Mouse (Mus musculus): Measurements from ENCODE around the gene Frzb.

Frzb gene

DNA sequence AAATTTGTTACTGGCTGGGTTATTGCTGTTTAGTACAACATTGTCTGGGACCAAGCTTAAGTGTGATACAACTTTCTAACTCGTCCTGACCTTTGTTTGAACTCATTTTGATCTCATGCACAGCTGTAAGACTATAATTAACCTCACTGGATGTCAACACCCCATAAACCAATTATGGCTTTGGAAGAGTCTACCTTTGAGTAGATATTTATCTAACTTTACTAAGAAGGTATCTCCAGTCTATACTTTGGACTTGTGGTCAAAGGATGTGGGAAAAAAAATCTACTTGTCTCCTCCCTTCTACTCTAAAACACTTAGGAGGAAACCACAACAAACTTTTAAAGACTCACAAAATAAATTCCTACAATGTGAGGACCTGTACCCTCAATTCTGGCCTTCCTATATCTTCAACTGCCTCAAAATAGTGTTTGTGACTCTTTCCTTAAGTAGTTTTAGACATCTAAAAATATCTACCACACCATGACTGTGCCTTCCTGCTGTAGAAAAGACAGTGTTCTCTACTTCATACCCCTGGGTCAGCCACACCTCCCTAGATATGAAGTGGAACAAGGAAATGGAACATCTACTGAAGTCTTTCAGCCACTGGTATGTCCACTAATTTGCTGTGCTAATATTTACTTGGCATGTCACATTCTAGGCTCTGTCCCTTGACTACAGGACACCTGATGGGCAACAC, 16.9 kb downstream of the Frzb start:
- in situ Hi-C loops (cut with MboI; ENCODE audit: low sequenced_read_pairs), result no loop called here

DNA sequence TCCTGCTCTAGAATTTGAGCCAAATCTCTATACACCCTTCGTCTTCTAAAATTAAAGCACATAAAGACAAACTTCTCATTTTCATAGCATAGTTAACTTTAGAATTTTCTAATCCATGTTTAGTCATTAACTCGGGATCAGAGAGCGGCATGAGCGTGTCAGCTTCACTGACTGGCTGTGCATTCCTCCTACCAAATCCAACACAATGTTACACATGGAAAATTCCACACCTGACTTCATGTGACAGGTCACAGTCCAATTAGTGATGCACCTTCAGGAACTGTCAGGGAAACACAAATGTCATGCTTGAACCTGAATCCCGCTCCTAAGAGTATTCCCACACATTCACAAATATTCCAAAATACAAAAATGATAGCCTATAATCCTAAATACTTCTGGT, 24.3 kb downstream of the Frzb start:
- in situ Hi-C loops (cut with MboI; ENCODE audit: low sequenced_read_pairs), result no loop called here

DNA sequence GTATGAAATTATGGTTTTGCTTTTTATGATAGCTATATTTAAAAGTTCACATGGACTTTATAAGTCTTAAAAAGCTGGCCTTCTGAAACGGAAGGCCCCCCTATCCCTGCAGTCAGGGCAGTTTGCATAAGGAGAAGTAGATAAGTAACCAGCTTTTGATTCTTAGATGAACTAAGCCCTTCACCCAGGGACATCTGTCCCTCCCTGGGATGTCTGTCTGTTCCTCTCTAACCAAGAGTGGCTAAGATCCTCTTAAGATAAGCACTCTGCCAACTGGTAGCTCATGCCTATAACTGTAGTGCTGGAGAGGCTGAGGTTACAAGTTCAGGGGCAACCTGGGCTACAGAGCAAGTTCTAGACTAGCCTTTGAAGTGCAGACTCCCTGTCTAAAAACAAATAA, 25.4 kb downstream of the Frzb start:
- in situ Hi-C loops (cut with MboI; ENCODE audit: low sequenced_read_pairs), result no loop called here

DNA sequence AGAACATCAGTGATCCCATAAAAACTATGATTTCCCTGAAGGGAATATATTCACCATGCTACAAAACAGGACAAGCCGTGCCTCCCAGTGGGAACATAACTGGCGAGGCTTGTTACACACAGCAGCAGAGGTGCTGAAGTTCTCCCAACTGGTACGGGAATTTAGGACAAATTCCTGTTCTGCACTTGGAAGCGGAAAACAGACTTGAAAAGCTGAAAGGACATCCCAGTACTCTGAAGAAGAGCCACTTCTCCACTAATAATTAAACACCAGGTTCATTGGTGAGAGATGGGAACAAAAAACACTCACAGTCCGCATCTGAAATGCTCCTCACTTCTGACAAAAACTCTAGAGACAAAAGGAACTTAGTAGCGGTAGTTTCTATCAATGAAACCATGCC, 31.1 kb downstream of the Frzb start:
- in situ Hi-C loops (cut with MboI; ENCODE audit: low sequenced_read_pairs), result no loop called here

DNA sequence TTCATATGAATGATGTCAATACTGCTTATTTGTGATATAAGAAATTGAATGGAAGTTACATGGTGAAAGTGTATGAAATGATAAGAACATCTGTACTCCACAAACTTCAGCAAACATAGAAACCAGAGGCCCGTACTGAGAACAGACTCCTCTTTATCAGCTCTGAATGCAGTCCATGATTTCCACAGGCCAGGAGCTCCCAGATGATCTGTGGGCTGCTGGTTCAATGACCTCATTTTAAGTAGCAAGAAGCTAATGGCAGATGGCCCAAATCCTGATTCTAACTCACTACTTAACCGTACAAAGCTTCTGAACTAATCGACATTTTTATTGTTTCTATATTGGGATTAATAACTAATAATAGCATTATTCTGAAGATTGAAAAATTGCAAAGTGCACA, 33.0 kb downstream of the Frzb start:
- in situ Hi-C loops (cut with MboI; ENCODE audit: low sequenced_read_pairs), result no loop called here

DNA sequence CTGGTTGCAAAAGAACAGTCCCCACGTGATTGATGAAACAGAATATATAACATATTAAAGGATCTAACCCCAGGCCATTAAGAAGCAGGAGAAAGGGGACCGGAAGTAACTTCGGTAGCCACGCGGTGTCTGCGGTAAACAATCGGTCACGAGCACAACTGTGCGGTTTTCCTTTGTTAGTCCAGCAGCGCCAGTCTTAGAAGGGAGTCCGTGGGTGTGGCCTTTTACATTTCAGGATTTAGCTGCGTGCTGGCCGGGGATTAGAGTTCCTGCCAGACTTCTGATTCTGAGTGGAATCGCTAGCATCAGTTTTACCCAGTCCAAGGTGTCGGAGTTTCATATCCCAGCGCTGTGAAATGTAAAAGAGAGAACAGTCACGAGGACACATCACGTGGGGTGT, 34.3 kb downstream of the Frzb start:
- in situ Hi-C loops (cut with MboI; ENCODE audit: low sequenced_read_pairs), result no loop called here

DNA sequence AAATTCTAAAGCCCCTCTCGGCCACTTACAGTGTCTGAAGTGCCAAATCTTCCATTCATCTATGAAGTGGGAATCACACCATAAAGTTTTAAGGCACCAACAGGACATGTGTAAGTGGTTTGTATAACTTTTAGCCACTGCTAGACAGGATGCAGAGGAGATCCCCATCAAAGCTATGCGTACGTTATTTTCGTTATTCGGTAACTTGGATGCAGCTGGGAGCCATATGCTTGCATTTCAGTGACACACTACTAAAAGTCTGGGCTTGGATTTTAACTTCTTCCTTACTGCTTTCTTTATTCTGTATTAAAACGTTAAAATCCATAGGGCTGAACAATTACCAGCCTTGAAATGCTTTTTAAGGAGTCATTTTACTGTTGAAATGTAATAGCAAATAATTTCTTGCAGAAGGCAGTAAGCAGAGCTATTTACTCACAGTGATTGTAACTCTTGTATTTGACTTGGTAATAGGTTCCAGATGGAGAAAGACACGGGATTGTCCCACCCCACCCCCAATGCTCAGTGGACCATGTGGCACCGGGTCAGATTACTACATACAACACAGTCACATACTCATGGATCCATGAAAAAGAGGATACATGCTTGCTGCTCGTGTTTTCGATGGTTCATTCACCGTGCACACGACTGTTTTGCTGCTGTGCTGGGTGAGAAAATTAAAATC, 37.4 kb downstream of the Frzb start:
- in situ Hi-C loops (cut with MboI; ENCODE audit: low sequenced_read_pairs), result no loop called here

DNA sequence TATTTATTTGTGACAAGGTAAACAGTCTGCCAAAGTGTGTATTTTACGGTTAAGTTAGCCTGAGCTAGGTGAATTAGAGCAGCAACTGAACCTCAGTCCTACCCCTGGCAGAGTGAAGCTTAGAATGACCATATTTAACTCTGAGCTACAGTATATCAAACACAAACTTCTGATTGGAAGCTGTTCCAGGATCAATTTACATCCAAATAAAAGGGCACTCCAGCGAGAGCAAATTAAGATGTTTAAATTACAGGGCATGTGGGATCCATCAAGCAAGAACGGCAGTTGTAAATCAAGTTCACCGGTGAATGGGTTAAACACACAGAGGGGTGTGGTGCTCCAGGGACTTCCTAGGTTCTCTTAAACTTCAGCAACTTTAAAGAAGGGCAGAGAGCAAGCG, 42.7 kb downstream of the Frzb start:
- in situ Hi-C loops (cut with MboI; ENCODE audit: low sequenced_read_pairs), result no loop called here

DNA sequence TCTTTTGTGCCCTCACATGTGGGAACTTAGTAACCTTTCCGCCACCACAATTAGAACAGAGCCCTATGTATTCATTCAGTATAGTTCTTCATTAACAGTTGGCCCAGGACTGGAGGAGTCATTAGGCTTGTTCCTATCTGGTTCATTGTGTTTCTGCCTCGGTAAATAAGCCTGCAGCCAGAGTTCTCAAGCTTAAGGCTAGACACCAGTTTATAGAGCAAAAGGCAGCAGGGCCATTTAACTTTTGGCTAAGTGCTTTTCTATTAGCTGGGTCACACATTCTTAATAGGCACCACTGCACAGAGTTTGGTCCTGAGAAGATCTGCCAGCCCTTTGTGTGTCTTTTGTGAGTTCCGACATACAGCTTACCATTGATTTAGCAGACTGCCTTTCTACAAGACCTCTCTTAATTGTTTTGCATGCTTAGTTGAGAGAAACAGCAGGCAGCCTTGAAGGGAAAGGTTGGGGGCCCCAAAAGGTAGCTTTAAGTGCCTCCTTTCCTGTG, 48.8 kb downstream of the Frzb start:
- in situ Hi-C loops (cut with MboI; ENCODE audit: low sequenced_read_pairs), result no loop called here

DNA sequence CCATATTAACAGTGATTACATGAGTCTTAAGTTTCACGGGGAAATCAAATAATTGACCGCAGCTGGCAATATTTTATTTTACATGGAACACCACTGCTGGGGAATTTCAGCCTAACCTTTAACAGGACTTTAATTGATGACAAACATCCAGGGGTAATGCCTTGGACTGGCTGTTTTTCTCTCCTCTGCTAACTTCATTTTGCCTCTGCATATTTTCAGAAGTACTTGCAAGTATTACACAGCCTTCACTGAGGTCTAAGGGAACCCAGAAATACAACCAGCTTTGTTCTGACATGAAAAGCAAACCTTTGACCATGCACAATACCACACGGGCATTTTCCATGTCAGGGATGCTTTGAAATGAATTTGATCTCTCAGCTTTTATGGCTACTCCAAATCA, 50.6 kb downstream of the Frzb start:
- in situ Hi-C loops (cut with MboI; ENCODE audit: low sequenced_read_pairs), result no loop called here

DNA sequence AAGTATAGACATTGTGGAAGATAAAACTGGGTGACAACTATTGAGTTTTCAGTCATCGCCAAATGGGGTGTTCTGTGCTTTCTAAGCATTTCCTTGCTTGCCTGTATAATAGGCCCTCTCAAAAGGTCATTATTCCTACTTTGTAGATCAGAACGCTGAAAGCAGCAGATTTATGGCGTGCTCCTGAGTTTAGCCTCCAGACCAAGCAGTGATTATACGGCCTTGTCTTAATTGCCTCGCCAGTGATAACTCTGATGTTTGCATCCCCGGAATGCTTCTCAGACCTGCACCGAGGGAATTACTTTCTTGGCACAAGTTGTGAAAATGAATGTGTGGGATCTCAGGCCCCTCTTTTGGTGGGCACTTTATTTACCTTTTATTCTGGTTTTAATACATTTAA, 51.4 kb downstream of the Frzb start:
- in situ Hi-C loops (cut with MboI; ENCODE audit: low sequenced_read_pairs), result no loop called here

DNA sequence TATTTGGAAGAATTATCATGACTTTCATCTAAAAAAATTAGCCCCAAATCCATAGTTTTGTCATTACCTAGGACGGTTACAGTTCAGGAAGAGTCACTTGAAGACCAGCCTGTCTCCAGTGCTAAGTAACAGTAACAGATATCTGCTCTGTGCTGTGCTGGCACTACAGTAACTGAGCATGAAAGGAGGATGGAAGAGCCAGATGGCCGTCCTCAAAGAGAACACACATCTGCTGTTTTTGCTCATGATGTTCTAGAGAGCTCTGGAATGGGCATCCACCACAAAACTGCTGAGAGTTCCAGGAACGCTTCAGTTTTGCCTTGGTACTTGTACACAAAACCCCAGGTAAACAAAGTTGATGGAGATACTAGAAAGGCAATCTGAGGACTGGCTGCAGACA, 59.1 kb downstream of the Frzb start:
- in situ Hi-C loops (cut with MboI; ENCODE audit: low sequenced_read_pairs), result no loop called here

DNA sequence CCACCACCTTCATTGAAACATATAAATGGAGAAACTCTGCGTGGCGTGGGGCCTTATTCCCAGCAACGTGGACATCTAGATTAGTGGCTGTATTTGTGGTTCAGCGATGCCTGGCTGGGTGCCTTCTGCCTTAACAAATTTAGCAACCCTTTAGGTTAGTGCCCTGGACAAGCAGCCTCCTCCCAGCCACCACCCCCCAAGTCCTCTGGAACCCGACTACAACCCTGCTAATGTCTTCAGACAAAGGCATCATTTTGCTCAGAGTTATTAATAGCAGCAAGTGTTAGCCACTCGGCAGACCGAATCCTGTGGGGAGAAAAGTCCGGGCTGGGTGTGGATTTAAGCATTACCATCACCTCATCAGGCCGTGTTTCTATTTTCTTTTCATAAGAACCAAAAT, 59.8 kb downstream of the Frzb start:
- in situ Hi-C loops (cut with MboI; ENCODE audit: low sequenced_read_pairs), result no loop called here

DNA sequence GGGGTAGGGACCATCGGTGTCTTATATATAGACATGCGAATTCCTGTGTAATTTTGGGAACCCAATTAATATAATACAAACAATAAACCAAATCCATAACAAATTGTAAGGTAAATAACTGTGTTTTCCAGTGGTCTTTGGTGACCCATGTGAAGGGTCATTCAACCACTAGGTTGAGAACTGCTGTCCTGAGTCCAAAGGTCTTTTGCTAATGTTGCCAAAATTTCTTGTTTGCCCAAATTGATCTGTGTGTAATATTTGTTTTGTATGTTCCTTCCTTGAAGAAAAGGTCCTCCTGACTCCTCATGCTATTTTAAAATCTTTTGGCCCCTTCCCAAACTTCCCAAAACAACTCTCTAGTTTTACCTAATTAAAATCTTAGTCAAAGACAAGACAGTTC, 61.2 kb downstream of the Frzb start:
- in situ Hi-C loops (cut with MboI; ENCODE audit: low sequenced_read_pairs), result no loop called here

DNA sequence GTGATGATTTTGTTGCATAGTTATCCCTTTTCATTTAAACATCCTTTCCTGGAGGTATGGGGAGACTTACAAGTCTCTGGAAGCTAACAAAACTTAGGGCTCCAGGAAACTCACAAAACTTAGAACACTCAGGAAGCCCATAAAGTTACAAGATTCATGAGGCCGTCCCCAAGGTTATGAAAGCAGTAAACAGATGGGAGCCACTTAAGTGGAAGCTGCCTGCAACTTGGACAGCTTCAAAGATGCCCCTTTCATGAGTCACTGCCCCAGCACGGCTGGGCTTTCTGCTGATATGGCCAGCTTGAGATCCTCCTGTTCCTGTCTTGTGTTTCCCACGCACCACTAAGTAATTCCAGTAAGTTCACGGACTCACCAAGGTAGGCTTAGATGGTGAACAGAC, 63.0 kb downstream of the Frzb start:
- in situ Hi-C loops (cut with MboI; ENCODE audit: low sequenced_read_pairs), result no loop called here

DNA sequence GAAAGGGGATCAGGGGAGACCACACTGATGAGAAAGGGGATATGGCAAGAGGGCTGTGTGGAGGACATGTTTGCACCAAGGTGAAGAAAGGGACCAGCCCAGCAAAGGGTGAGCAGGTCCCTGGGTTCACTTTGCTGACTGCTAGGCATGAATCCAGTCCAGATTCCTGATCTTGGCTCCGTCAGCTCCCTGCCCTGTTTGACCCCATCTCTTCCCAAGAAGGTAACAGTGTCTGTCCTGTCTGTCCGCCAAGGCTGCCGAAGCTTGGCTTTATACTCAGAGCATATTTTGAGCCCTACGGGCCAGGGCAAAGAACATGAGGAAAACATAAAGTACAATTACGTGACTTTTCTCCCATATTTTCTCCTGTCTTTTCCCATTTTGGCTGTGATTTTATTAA, 67.6 kb downstream of the Frzb start:
- in situ Hi-C loops (cut with MboI; ENCODE audit: low sequenced_read_pairs), result no loop called here

DNA sequence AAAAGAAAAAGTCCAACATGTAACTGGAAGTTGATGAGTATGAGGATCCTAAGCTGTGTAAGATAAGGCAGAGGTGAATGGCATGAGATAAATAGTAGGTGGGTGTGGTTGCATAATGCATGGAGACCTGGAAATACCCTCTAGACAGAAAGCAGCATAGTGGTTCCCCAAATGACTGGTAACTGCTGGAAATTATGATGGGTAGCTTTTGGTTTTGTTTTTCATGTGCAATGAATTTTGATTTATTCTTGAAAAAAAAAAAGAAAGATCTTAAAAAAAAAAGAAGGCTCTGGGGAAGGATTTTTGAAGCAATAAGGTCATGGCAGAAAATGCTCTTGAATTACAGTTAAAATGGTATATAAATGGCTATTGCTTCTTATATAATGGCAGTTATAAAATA, 72.5 kb downstream of the Frzb start:
- in situ Hi-C loops (cut with MboI; ENCODE audit: low sequenced_read_pairs), result no loop called here

DNA sequence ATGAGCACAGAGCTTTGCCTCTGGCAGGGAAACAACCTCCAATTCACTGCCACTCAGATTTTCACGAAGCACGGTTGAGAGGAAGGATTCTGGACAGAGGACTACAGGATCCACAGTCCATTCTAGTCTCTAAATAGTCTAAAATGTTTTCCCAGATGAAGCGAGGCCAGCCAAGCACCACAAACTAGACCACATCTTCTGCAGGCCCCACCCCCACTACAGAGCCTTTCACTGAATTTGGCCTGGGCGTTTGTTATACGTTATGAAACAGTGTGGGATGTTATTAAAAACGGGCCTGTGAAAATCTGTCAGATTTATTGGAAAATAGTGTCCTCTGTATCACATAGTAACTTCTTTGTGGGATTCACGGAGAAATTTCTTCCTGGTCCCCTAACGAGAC, 76.0 kb downstream of the Frzb start:
- in situ Hi-C loops (cut with MboI; ENCODE audit: low sequenced_read_pairs), result no loop called here

Measured in CH12F3 (cell line).